Mouse (Mus musculus): ENCODE data around the gene Sgms2.
A peak's percentile ranks its signal among the peaks of the same experiment; 100 is the strongest.

Gene Sgms2

DNA sequence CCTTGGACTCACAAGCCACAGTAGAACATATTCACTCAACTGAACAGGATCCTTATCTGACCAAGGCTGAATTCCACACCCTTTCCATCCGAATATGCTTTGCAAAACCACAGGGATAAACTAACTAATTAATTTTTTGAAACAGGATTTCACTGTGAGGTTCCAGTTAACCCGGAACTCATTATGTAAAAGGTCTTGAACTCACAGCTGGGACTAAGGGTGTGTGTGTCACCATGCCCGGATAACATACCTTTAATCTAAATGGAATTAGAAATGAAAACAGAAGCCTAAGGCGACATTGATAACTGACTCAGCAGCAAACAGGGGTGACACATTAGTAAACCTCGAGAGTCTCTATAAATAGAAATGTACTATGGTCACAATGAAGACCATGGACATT lies 5.8 kb downstream of the Sgms2 start:
- DNase-seq (ENCODE audit: low read depth): no peak

DNA sequence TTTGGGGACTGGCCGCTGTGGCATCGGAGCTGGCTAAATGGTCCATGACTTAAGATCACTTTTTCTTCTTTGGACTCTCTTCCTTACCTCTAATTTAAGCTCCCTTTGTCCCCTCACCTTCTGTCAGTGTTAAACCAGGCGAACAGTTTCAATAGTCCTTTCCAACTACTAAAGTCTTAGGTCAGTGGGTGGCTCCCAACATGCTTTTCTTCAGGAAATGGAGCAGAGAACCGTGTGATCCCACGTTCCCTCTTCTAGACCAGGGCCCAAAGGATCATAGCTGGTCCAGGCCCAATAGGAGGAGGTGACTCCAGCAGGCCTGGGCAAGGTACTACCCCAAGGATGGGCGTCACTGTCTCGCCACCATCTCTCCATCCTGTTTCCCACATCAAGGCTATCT lies 7.6 kb downstream of the Sgms2 start:
- DNase-seq (ENCODE audit: low read depth): no peak

DNA sequence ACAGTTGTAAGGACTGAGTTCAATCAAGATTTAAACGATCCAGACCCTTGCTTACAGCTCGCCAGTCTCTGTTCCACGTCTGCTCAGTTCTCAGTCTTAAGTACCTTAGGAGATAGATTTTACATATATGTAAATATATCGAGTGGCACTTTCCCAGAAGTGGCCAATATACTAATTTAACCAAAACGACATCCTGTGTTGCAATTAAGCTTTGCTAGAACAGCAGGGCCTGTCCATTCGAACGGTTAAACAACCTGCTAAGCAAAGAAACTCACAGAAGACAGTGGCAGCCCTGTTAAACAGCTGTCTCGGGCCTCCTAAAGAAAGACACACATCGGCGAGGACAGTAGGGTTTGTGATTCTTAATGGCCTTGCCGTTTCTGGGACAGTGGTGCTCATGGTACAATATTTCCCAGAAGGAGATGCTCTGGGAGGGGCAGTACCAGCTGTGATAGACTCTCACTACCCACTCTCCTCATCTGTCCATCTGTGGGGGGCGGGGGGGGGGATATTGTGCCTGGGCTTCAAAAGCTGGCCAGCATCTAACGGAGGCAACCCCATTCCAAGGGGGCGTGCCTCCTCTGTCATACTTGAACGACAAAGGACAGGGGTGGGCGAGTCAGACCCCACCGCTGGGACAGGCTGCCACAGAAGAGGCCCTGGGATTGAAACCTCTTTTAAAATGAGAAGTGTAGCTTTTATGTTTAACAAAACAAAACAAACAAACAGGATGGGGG lies 9.1 kb downstream of the Sgms2 start:
- no peak for DNase-seq (ENCODE audit: low read depth)

DNA sequence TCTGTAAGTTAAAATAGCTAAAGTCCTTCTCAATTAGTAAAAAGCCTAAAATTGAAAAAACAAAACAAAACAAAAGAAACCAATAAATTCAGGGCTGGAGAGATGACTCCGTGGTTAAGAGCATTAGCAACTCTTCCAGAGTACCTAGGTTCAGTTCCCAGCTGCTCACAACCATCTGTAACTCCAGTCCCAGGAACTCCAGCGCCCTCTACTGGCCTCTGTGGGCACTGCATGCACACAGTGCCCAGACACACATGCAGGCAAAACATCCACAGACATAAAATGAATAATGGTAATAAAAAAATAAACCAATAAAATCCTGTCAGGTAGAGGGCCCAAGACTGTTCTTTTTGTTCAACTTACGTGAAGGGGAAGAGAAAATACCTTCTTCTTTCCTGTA lies 10.6 kb downstream of the Sgms2 start:
- no peak for DNase-seq (ENCODE audit: low read depth)

DNA sequence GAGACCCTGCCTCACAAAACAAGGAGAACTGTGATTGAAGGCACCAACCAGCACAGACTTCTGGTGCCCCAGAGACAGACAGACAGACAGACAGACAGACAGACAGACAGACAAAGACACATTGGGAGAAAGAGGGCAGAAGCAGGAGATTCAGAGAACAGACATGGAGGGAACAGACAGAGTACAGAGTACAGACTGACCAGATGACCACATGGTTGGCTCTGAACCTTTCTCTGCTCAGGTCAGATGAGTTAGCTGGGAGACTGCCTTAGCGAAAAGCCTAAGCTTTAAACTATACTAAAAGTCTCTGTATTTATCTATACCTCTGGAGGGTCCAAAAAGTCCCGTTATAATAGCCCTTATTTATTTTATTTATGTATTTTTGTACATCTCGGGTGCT lies 11.8 kb downstream of the Sgms2 start:
- DNase-seq (ENCODE audit: low read depth): no peak

DNA sequence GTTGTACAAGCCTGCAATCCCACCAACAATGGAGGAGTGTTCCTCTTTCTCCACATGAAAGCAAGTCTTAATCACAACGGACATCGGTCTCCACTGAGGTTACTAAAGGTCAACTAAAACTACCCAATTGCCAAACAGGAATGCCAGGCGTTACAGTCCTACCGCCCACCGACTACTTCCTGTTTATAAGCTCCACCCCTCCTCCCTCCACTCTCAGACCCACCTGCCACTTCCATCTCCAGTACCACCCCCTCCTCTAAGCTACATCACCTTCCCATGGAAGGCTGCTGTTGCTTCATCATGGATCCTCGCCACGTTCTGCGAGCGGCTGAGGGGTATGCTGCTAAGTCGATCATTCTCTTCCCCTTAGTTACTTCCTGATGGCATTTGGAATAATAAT lies 15.2 kb downstream of the Sgms2 start:
- DNase-seq (ENCODE audit: low read depth): no peak

DNA sequence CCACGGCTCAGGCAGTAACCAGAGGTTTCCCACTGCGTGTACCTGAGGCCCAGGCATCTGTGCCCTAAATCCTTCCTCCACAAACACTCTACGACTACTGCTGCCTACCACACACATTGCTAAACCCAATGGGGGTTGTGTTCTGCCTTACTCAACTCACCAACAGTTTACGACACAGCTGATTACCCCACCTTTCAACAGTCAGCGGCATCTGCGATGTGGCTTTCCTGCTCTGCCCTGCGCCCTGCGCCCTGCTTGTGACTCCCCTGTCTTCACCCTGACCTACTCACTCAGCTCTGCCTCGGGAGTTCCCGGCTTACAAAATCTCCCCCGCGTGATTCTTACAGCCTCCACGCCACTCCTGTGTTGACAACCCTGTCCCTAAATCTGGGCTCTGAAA lies 16.7 kb downstream of the Sgms2 start:
- no peak for DNase-seq (ENCODE audit: low read depth)

DNA sequence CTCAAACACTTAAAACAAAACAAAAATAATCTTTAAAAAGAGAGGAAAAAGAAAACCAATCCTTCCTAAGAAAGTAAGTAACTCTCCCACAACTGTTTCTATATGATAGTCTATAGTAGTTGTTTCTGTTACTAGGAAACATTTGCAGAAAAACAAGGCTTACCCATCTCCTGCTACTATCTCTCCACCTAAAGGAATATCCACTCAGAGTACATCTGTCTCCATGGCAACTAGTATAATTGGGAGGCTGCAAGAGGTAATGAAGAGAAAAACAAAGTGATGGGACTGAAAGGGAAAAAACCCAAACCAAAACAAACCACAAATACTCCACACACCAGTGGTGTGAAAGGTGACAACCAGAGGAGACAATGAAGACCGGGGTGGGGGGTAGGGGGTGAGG lies 17.7 kb downstream of the Sgms2 start:
- no peak for DNase-seq (ENCODE audit: low read depth)

DNA sequence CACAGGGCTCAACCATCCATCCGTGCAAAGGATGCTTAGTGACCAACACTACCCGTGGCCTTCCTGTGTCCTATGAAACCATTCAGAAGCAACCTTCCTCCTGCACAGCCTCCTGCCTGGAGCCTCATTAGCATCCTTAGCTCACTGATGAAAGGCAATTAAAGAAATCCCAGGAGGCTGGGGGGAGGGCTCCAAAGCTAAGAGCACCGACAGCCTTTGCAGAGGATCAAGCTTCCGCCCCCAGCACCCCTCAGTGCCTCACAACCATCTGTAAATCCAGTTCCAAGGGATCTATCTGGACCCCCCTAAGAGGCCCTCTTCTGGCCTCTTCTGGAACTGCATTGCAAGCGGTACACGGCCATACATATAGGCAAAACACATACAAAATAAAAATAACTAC lies 19.4 kb downstream of the Sgms2 start:
- no peak for DNase-seq (ENCODE audit: low read depth)

DNA sequence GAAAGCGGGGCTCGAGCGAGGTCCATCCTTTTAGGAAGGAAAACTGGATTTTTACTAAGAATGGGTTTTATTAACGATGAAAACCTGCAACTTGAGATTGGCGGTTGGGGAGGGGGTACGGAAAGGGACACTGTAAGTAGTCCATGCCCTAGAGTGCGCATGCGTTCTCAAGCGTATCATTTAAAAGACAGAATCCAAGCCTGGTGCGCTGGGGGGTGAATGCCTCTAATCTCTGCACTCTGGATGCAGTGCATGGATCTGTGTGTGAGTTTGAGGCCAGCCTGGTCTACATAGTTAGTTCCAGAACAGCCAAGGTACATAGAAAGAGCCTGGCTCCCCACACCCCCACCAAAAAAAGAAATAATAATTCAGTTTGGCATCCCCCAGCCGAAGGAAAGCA lies 19.8 kb downstream of the Sgms2 start:
- no peak for DNase-seq (ENCODE audit: low read depth)

DNA sequence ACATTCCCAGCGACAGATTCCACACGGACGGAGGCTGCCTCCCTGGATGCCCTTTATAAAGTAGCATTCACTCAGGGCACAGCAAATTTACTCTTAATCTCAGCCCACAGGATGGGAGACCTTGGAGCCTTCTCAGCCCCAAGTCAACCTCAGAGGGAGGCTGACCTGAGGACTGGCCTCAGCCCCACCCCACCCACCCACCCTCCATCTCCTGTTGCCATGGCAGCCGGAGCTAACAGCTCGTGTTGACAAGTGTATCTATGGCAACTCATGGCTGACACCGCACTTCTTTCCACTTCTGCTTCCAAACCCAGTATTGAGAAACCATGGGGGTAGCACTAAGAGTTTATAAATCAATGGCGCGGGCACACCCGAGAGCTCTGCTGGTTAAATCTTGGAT lies 20.4 kb downstream of the Sgms2 start:
- no peak for DNase-seq (ENCODE audit: low read depth)

DNA sequence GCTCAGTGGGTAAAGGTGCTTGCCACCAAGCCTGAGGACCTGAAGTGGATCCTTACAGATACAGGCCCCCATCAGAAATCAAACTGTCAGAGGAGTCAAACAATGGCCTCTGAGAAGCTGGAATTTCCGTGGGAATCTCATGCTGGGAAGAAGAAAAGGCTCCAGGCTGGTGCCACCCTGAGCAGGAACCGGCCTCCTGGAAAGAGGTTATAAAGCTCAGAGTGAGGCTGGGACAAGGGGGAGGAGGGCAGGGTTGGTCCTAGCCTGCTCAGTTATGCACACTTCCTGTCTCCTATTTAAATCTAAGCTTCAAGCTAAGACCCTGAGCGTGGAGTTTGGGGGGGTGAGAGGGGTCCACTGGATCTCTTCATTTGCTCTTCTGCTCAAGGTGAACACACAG lies 21.6 kb downstream of the Sgms2 start:
- no peak for DNase-seq (ENCODE audit: low read depth)

DNA sequence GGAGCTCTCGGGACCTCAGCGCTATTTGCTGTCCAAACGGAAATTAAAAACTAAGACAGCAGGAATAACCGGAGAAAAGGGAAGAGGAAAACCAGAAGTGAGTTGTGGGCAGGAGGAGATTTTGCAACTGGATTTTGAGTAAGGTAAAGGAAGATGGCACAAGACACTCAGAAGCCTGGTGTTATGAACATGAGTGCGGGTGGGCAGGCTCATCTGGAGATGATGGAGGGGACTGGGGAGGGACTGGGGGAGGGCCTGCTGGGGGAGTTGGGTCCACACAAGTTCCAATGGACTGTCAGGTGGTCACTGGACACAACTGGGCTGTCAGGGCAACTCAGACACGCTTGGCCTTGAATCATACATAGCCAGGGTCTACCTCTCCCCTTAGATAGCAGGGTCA lies 24.8 kb downstream of the Sgms2 start:
- no peak for DNase-seq (ENCODE audit: low read depth)

DNA sequence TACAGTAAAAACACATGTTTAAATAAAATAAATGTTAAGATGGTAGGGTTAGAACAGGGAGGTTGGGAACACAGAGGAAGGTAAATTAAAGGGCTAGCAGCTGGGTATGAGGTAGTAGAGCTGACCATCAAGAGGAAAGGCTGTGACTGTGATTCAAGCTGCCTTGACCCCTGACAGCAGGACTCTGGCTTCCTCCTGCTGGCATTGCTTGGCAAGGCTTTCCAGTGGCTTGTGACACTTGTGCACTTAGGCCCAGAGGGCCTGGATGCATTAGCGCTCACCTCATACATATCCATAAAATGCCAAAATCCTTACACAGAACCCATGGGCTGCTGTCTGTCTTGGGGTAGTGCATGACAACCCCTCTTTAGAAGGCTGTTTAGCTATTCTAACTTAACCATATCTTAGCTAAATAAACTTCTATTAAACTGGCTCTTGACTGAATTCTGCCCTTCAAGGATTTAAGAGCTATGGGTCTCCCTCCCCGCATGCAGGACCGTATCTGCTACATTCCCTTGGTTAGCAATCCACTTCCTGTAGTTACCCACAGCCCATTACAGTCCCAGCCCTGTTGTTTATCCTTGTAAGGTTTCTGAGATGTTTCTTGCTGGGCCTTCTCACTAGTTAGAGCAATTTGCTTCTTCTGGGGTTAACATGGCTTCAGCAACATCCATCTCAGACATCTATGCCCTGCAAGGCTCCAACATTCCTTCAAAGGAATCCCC lies 25.5 kb downstream of the Sgms2 start:
- no peak for DNase-seq (ENCODE audit: low read depth)

DNA sequence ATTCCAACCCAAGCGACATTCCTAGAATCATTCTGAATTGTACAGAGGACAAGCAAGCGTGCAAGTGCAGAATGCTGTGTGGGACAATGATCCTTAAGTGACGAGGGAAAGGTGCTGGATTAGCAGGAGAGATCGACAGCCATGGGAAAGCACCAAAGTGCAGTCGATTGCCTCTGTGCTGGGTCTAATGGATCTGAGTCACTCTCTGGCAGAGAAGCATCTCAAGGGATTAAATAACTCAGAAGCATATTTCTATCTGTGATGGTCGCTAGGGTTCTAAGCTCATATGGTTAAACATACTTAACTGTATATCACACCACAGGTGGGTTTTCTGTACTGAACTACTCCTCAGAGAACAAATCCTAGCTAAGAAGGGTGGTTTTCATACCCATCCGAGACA lies 118.2 kb downstream of the Sgms2 start:
- DNase-seq (ENCODE audit: low read depth): no peak

DNA sequence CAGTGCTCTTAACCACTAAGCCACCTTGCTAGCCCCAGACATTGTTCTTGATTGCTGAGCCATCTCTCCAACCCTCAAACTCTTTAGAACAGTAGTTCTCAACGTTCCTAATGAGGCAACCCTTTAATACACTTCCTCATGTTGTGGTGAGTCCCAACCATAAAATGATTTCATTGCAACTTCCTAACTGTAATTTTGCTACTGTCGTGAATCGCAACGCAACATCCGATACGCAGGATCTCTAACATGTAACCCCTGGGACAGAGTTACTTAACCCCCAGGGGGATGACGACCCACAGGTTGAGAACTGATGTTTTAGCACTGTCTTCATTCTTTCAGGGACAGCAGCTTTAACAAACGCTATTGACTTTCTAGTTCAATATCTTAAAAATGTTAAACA lies 122.5 kb downstream of the Sgms2 start:
- DNase-seq (ENCODE audit: low read depth): no peak

DNA sequence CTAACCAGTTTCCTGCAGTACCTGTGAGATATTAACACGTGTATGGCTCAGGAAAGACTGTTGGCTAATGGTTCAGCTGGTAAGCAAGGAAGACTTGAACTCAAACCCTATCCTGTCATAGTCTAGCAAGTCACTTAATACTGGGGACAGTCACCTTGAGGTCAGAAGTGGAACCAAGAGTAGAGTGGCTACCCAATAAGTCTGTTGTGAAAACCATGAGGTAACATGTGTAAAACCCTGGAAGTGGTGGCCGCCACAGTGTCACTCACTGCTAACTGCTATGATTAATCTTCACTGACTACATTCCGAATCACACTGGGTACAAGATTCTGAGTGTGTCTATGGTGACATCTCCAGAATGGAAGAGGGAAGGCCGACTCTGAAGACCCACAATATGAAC lies 123.8 kb downstream of the Sgms2 start:
- DNase-seq (ENCODE audit: low read depth): no peak

DNA sequence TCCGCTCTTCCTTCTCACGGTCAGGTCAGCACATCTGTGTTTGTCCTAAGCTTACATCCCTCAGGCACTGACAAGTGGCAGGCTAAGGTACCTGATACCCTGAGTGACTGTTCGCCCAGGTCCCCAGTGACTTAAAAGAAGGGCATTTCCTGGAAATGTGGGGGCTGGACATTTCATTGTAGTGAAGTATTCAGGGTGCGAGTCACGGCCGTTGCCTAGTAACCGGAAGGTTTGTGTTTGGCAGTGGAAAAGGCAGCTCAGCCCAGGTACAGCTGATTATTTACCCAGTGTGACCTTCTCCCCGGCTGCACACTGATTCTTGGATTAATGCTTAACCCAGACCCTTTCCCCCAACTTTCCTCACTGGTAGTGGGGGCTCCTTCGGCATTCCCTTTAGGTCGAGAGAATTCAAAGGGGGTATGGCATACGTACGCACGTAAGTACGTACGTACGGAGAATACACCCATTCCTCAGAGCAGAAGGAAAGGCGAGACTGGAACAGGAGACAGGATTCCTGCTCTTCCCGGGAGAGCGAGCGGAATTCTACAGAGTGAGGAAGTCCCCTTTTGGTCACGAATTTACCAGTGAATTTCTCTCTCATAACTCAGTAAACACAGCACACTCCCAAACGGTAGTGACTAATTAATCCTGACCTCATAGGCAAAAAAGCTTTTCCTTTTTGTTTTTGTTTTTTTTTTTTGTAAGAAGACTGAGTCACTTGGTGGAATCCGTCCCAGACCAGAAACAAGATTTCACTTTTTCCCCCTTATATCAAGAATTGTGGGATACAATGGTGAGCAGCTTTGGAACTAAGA lies 126.4 kb downstream of the Sgms2 start:
- peak; percentile 1 for DNase-seq (ENCODE audit: low read depth)

DNA sequence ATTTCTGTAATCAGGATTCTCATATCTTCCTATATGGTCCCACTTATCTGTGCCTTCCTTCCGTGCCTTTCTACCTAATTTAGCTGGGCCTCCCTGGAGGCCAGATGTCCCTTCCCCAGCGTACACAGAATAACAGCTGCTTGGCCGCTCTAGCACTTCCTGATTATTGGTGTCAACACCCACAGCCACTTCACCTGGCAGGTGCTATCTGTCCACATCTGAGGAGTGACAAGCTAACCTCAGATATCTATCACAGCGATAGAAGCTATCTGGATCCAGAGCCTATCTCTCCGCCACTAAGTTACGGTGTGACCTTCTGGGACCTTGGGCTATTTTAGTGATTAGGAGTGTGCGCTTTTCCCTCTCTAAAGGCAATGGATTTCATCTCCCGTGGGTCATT lies 127.0 kb downstream of the Sgms2 start:
- no peak for DNase-seq (ENCODE audit: low read depth)

DNA sequence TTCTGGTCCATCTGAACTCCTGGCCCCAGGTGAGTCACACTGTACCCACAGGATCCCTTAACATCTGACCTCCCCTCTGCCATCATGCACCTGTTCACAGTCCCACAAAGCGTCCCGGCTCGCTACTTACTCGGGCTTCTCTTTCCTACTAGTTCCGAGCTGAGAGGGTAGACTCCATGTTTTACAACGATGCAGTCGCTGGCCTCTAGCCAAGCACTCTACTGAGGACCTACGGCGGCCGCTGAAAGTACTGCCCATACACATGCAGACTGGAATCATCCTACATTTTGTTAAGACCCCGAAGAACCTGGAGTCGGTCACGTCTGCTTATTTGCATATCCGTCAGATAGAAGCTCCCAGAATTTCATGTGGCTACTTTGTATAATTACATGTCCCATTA lies 127.6 kb downstream of the Sgms2 start:
- DNase-seq (ENCODE audit: low read depth): no peak

DNA sequence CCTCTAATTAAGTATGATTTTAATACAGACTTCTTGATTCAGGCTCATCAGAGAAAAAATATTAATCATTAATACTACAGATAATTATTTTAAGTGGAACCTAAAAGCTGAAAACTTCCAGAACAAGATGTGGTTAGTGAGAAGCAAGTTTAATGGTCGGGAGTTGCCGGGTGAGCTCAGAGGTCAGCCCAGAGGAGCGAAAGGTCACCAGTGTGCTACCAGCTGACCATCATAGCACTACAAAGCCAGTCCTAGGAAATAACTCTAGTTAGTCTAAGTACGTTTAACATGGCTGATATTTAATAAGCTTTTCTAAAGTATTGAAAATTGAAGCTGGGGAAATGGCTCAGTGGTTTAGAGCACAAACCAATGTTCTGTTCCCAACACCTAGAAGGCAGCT lies 129.3 kb downstream of the Sgms2 start:
- DNase-seq (ENCODE audit: low read depth): no peak

DNA sequence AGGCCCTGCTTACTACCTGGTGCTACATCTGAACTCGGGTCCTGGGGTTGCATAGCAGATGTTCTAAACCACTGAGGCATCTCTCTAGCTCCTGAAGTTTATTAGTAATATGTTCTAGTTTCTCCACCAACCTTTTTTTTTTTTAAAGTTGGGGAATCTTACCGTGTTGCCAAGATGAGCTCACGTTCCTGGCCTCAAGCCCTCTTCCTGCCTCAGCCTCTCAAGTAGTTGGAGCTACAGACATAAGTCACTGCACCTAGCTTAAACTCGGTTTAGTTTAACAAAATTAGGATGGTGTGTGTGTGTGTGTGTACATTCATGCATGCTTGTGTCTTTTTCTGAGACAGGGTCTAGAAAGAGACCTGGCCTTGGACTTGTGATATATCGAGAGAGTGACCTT lies 132.2 kb downstream of the Sgms2 start:
- DNase-seq (ENCODE audit: low read depth): no peak

DNA sequence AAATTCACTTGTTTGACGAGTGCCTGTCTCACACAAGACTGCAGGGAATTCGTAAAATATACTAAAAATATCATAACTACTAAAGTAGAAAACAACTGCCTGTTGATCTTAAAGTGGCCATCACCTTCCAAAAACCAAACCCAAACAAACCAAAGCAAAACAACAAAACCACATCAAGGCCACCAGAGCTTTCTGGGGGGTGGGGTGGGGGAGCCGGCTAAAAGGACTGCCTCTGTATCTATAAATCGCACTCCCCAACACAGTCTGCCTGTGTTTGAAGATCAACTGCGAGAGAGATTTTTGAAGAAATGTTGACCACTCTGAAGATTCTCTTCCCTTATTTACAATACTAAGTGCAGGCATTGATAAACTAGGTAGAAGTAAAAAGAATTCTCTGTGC lies 133.0 kb downstream of the Sgms2 start:
- DNase-seq (ENCODE audit: low read depth): no peak

Data from c-Kit-positive CD71-positive TER-119-negative erythroid progenitor cells, embryonic 14.5 days (primary cell).